Mouse (Mus musculus): Measurements from ENCODE around the gene Gm13271. TPM values are rescaled to one million over a fixed set of nuclear protein-coding genes. Genes with fewer than 3 reads are reported as not detected.

The Gm13271 gene
- polyA plus RNA-seq, 1 experiment from 2014 or later: not detected

- Histone ChIP-seq H3K4me1 (ENCODE audit: insufficient read depth, low read depth, low read length) (peaks cover 23% of the 10 kb centered on the region; the same call in 1 of the 2 replicates), H3K9ac (replicated peaks; ENCODE audit: low read depth) (peak within 1 kb of the TSS; percentile 90), H3K4me2 (replicated peaks; ENCODE audit: low read depth, low read length) (peak within 1 kb of the TSS; percentile 69), H3K27ac (ENCODE audit: low read length) (peak within 1 kb of the TSS; percentile 99), H3K4me3 (ENCODE audit: low read depth, low read length) (peak within 1 kb of the TSS; percentile 88), H3K36me3 (ENCODE audit: insufficient read depth, low read length) (no peaks in the 10 kb centered on the region), H3K27me3 (replicated peaks; ENCODE audit: insufficient read depth, low read length) (no peaks in the 10 kb centered on the region), H3K9me3 (ENCODE audit: low read length) (no peaks in the 10 kb centered on the region)
- TF ChIP-seq CTCF (IDR thresholded peaks at IDR 0.05) (no peak), EP300 (IDR thresholded peaks at IDR 0.05) (no peak)
- DNase-seq (ENCODE audit: low spot score): peak; percentile 98
- 2% methylated on average over 79 of the region's 82 CpGs for WGBS
- ATAC-seq: peak; percentile 97
These were observed 32.6 kb upstream of the Gm13271 start, which contains the start of the genes Gm26566 and Klhl9 for GRCm38 (mm10) chr4:88721791-88722721. TSS of gene Gm26566 (plus strand) at chr4:88721805. TSS of gene Klhl9 (minus strand) at chr4:88722465.

GRCm38 (mm10) chr4:88723497-88724090, 31.1 kb upstream of the Gm13271 start:
- Histone ChIP-seq H3K4me1 (ENCODE audit: insufficient read depth, low read depth, low read length) (peaks cover 19% of the 10 kb centered on the region; the same call in 1 of the 2 replicates), H3K9ac (replicated peaks; ENCODE audit: low read depth) (no peak overlapping the region), H3K9me3 (ENCODE audit: low read length) (no peaks in the 10 kb centered on the region), H3K4me3 (ENCODE audit: low read depth, low read length) (no peak overlapping the region), H3K27me3 (replicated peaks; ENCODE audit: insufficient read depth, low read length) (no peaks in the 10 kb centered on the region), H3K36me3 (ENCODE audit: insufficient read depth, low read length) (no peaks in the 10 kb centered on the region), H3K27ac (ENCODE audit: low read length) (peak overlapping the region; percentile 47), H3K4me2 (replicated peaks; ENCODE audit: low read depth, low read length) (peak overlapping the region; percentile 69; the same call in 1 of the 2 replicates)
- DNase-seq (ENCODE audit: low spot score) (peak; percentile 74), ATAC-seq (peak; percentile 8; the same call in 1 of the 2 replicates)
- peak; percentile 66; the same call in 1 of the 2 replicates for TF ChIP-seq EP300 (IDR thresholded peaks at IDR 0.05)
- TF ChIP-seq CTCF (IDR thresholded peaks at IDR 0.05): no peak
- WGBS: 41% methylated on average over 8 of the region's 8 CpGs

GRCm38 (mm10) chr4:88726727-88727126, 27.9 kb upstream of the Gm13271 start:
- DNase-seq (ENCODE audit: low spot score) (no peak), ATAC-seq (no peak)
- Histone ChIP-seq H3K4me2 (replicated peaks; ENCODE audit: low read depth, low read length) (no peak overlapping the region), H3K4me3 (ENCODE audit: low read depth, low read length) (no peak overlapping the region), H3K9ac (replicated peaks; ENCODE audit: low read depth) (no peak overlapping the region), H3K27ac (ENCODE audit: low read length) (no peak overlapping the region), H3K27me3 (replicated peaks; ENCODE audit: insufficient read depth, low read length) (no peaks in the 10 kb centered on the region), H3K4me1 (ENCODE audit: insufficient read depth, low read depth, low read length) (no peaks in the 10 kb centered on the region), H3K36me3 (ENCODE audit: insufficient read depth, low read length) (no peaks in the 10 kb centered on the region), H3K9me3 (ENCODE audit: low read length) (no peaks in the 10 kb centered on the region)
- WGBS: 52% methylated on average over 6 of the region's 6 CpGs
- TF ChIP-seq EP300 (IDR thresholded peaks at IDR 0.05) (no peak), CTCF (IDR thresholded peaks at IDR 0.05) (no peak)

GRCm38 (mm10) chr4:88727324-88727723, 27.3 kb upstream of the Gm13271 start:
- Histone ChIP-seq H3K9me3 (ENCODE audit: low read length) (no peaks in the 10 kb centered on the region), H3K4me1 (ENCODE audit: insufficient read depth, low read depth, low read length) (no peaks in the 10 kb centered on the region), H3K9ac (replicated peaks; ENCODE audit: low read depth) (no peak overlapping the region), H3K4me2 (replicated peaks; ENCODE audit: low read depth, low read length) (no peak overlapping the region), H3K4me3 (ENCODE audit: low read depth, low read length) (no peak overlapping the region), H3K27ac (ENCODE audit: low read length) (no peak overlapping the region), H3K36me3 (ENCODE audit: insufficient read depth, low read length) (no peaks in the 10 kb centered on the region), H3K27me3 (replicated peaks; ENCODE audit: insufficient read depth, low read length) (no peaks in the 10 kb centered on the region)
- TF ChIP-seq EP300 (IDR thresholded peaks at IDR 0.05) (no peak), CTCF (IDR thresholded peaks at IDR 0.05) (peak; percentile 87)
- 0% methylated on average over 1 of the region's 1 CpGs for WGBS
- ATAC-seq (peak; percentile 36), DNase-seq (ENCODE audit: low spot score) (peak; percentile 81)

GRCm38 (mm10) chr4:88738480-88738879, 16.2 kb upstream of the Gm13271 start:
- peak; percentile 62 for ATAC-seq
- Histone ChIP-seq H3K27ac (ENCODE audit: low read length) (no peak overlapping the region), H3K27me3 (replicated peaks; ENCODE audit: insufficient read depth, low read length) (no peaks in the 10 kb centered on the region), H3K36me3 (ENCODE audit: insufficient read depth, low read length) (no peaks in the 10 kb centered on the region), H3K9me3 (ENCODE audit: low read length) (no peaks in the 10 kb centered on the region), H3K4me1 (ENCODE audit: insufficient read depth, low read depth, low read length) (no peaks in the 10 kb centered on the region), H3K4me2 (replicated peaks; ENCODE audit: low read depth, low read length) (no peak overlapping the region), H3K9ac (replicated peaks; ENCODE audit: low read depth) (no peak overlapping the region), H3K4me3 (ENCODE audit: low read depth, low read length) (no peak overlapping the region)
- 1% methylated on average over 2 of the region's 2 CpGs for WGBS
- peak; percentile 93 for TF ChIP-seq CTCF (IDR thresholded peaks at IDR 0.05)
- no peak for TF ChIP-seq EP300 (IDR thresholded peaks at IDR 0.05)
- peak; percentile 81 for DNase-seq (ENCODE audit: low spot score)

GRCm38 (mm10) chr4:88739036-88739435, 15.6 kb upstream of the Gm13271 start:
- no peaks in the 10 kb centered on the region for H3K4me1 ChIP-seq (ENCODE audit: insufficient read depth, low read depth, low read length)
- H3K36me3 ChIP-seq (ENCODE audit: insufficient read depth, low read length): no peaks in the 10 kb centered on the region
- WGBS: 84% methylated on average over 6 of the region's 6 CpGs
- H3K9ac ChIP-seq (replicated peaks; ENCODE audit: low read depth): no peak overlapping the region
- no peak overlapping the region for H3K4me3 ChIP-seq (ENCODE audit: low read depth, low read length)
- H3K4me2 ChIP-seq (replicated peaks; ENCODE audit: low read depth, low read length): no peak overlapping the region
- no peak for ATAC-seq
- no peaks in the 10 kb centered on the region for H3K9me3 ChIP-seq (ENCODE audit: low read length)
- no peak overlapping the region for H3K27ac ChIP-seq (ENCODE audit: low read length)
- no peak for DNase-seq (ENCODE audit: low spot score)
- no peaks in the 10 kb centered on the region for H3K27me3 ChIP-seq (replicated peaks; ENCODE audit: insufficient read depth, low read length)
- TF ChIP-seq EP300 (IDR thresholded peaks at IDR 0.05) (no peak), CTCF (IDR thresholded peaks at IDR 0.05) (no peak)

Data from lung, postnatal 0 days (tissue).